Mouse (Mus musculus) left cerebral cortex, postnatal 14 days (tissue): Measurements from ENCODE around the gene Grm2. TPM values are rescaled to one million over a fixed set of nuclear protein-coding genes. Genes with fewer than 3 reads are reported as not detected.
A peak's percentile ranks its signal among the peaks of the same experiment; 100 is the strongest.
"Not testable (repeated sequence)": the region's sequence is repeated elsewhere in the genome, so short reads cannot be mapped to it uniquely, and the experiment has no call there.

Experiments
- DNase-seq, 2 experiments: peaks; one replicate each; pipeline ENCODE4 v3.0.0; 2021 to 2022; ENCODE audit warnings: low spot score in 2 of 2, mixed read lengths in 1 of 2
- intact Hi-C: fragments of 180-260 bp; cut with DNase I; formaldehyde crosslinking; loops from one replicate; pipeline ENCODE4 v1.15.1; 2025
- total RNA-seq, 2 experiments: library from RNA; stranded (reverse); gene quantifications; 2 replicates each; pipeline ENCODE4 v1.2.3; 2021

The Grm2 gene
- total RNA-seq, 2 experiments from 2014 or later: 62.1 to 69.6 TPM

DNA sequence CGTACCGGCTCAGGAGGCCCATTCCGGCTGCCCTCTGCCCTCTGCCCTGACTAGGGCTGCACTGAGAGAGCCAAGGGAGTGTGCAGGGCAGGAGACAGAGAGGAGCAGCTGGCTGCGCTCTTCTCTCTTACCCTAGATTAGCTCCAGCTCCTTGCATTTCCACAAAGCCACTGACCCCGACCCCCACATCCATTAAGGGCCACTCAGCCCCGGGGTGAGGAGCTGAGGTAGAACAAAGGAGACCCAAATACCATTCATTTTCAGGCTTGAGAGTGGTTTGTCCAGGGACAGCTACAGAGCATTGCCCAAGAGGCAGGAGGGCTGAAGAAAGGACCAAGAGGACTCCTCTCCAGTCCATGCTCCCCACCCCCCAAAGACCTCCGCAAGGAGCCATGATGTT, 3.6 kb upstream of the Grm2 start:
- intact Hi-C loops: no loop called here
- no peak for DNase-seq

DNA sequence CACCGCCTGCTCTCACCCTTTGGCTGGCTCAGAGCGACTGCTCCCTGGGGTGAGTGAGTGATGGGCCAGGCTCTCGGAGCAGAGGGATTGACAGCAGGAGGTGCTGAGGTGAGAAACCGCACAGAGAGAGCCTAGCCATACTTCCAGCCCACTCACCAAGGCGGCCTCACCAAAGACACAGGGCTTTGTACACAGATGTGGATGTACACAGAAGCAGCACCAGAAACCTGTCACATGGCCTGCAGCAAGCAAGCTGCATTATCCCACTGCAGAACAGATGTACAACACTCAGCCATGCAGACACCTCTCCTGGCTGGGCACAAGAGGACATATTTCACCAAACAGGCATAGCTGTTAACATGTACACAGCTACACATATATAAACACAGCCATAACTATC, 1.7 kb upstream of the Grm2 start:
- intact Hi-C loops: no loop called here
- DNase-seq: peak in 1 of 2 experiments; percentile 51

DNA sequence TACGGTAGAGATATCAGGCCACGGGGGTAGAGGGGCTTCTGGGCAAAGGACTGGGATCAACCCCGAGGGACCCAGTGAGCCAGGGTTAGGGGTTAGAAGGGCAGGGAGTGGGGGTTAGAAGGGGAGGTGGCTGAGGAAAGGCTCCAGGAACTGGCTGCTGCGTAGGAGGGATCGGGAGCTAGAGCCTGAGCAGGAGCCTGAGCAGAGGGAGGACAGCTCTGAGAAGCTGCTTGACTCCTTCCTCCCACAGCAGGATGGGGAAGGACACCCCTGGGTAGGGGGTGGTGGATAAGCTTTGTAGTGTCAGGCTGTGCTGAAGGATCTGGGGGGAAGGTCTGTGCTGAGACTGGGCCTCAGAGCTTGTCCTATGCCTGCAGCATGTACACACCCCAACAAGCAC, 938 bp upstream of the Grm2 start:
- no peak for DNase-seq
- intact Hi-C loops: no loop called here

DNA sequence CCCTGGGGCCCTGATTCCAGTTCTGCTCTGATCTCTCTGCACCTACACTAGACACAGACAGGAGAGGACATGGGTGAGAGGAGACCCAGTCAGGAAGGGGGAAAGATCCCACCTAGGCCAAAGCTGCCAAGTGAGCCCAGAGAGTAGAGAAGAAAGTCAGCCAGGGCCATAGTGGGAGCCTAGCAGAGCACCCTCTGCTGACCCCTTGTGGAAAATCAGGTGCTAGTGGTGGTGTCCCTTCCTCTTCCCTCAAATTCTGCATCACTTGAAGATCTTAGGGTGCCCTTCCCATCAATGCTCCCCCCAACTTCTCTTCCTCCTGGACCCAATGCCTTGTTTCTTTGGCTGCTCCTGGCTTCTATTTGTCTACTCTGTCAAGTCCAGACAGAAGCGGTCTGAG, 3.2 kb downstream of the Grm2 start:
- intact Hi-C loops: no loop called here
- DNase-seq: no peak

DNA sequence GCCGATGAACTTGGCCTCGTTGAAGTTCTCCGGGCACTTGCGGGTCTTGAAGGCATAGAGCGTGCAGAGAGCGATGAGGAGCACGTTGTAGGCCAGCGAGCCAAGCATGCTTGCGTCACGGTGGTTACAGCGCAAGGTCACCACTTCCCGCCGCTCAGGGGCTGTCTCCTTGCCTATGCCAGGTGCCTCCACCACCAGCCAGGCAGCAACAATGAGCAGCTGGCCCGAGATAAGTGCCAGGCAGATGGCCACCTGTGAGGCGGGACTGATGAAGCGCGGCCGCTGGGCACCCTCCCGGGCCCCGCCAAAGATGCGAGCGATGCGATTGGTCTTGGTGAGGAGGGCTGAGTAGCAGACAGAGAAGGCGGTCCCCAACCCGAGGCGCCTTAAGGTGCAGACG, 8.7 kb downstream of the Grm2 start:
- intact Hi-C loops: no loop called here
- DNase-seq: no peak

DNA sequence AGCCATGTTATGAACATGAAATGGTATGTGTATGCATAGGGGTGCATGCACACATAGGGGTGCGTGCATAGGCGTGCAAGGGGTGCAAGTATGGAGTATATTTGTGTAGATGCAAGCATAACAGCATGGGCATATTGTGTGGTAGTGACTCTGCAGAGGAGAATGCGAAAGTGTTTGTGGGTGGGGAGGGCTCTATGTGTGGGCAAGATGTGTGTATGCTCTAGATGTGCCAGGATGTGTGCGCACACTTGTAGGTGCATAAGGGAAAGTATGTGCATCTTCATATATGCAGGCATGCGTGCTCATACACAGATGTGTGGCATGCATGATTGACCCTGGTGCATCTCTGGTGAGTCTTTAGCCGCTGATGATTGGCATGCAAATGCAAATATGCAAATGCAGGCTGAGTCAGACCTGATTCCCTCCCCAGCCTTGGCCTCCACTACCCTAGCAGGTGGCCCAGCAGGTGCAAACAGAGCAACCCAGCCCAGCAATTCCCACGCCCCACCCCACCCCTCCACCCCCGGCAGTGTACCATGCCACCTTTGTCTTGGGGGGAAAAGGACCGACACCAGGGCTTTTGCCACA, 10.1 kb downstream of the Grm2 start:
- intact Hi-C loops: no loop called here
- no peak for DNase-seq

DNA sequence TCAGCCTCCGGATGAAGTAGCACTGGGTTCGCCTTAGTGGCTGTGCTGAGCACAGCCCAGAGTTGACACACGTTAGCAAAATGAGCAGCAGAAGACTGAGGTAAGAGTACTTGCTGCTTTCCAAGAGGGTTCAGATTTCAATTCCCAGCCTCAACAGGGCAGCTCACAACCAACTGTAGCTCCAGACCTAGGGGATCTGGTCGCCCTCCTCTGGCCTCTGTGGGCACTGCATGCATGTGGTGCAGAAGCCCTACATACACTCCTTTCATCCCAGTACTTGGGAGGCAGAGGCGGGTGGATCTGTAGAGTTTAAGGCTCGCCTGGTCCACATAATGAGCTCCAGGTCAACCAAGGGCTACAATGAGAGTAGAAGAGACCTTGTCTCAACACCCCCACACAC, 12.1 kb downstream of the Grm2 start:
- intact Hi-C loops: loop anchor here (2.0 to 5.0 kb wide), 2 partner anchors 43 to 111 kb away; no protein-coding TSS in a partner anchor
- no peak for DNase-seq

DNA sequence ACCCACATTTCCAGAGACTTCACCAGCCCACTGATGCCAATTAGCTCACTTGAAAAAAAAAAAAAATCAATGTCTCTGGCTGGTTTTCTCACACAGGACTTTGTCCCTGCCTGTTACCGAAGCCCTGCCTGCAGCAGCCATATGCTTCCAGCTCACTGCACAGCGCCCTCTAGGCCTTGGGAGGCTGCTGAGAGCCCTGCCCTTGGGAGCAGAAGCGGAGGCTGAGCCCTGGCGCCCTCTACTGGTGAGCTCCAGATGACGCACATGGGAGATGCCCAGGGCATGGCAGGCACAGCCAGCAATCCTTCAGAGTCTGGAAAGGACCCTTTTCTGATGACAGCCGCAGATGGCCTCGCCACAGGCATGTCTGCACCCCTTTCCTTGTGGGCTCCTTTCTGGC, 12.8 kb downstream of the Grm2 start:
- DNase-seq: peak; percentile 82 to 88
- intact Hi-C loops: loop anchor here (2.0 to 5.0 kb wide), 2 partner anchors 42 to 111 kb away; no protein-coding TSS in a partner anchor

DNA sequence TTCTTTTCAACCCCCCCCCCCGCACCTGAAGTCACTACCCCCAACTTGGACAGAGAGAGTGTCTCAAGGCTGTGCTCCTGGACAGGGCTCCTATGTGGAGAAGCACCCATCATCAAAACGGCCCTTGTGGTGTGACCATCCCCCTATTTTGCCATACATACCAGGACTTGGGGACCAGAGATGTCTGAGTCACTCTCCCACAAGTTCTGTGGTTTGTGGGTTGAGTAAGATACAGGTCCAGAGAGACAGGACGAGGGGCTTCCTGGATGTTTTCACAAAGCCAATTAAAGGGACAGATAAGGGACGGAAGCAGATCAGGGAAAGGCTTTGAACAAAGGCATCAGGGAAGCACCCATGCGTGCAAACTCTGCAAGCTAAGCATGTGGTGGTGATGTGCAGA, 14.5 kb downstream of the Grm2 start:
- intact Hi-C loops: loop anchor here (5.0 kb wide), 1 partner anchor 109 kb away; no protein-coding TSS in a partner anchor
- DNase-seq: no peak

DNA sequence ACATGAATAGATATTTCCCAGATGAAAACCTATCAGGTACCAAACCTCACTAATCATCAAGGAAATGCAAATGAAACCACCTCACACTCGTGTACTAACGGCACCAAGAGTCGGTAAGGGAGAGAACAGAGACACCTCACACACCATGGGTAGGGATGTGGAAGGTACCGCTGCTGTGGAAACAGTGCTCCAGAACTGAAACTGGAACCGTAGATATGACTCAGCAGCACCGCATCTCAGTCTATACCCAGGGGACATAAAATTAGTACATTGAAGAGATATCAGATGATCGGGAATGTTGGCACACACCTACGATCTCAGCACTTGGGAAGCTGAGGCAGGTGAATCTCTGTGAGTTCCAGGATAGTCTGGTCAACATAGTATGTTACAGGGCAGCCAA, 17.7 kb downstream of the Grm2 start:
- no peak for DNase-seq
- intact Hi-C loops: no loop called here

DNA sequence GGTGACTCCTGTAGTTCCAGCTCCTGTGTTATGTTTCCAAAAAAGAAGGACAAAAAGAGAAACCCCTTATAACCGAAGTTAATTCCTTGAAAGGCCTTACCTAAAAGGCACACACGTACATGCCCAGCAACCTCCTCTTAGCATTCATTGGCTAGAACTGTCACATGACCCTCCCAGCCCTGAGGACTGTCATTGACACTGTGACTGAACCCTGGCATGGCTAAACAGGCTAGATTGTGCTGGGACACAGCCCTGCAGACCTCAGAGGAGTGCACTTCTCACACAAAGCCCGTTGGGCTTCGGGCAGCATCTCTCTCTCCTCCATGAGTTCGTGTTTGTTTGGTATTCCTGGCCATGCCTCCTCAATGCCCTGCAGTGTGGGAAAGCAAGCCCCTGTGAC, 23.7 kb downstream of the Grm2 start:
- no peak for DNase-seq
- intact Hi-C loops: no loop called here

DNA sequence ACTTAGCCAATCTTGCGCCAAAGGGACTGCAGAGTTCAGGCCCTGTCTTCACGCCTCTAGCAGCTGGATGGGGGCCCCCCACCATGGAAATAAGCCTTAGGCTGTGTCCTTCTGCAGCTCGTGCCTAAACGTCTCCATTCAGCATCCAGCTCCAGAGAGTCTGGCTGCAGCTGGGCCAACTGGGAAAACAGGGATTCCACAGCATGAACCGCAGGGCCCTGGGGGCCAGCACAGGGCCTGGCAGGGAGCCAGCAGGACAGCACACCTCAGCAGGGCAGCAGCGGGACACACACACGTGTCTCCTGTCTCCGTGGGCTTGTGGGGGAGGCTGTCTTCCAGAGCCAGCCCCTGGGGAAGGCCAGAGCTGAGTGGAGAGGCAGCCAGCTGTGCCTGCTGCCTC, 28.1 kb downstream of the Grm2 start:
- intact Hi-C loops, DNase-seq: not testable (repeated sequence)

DNA sequence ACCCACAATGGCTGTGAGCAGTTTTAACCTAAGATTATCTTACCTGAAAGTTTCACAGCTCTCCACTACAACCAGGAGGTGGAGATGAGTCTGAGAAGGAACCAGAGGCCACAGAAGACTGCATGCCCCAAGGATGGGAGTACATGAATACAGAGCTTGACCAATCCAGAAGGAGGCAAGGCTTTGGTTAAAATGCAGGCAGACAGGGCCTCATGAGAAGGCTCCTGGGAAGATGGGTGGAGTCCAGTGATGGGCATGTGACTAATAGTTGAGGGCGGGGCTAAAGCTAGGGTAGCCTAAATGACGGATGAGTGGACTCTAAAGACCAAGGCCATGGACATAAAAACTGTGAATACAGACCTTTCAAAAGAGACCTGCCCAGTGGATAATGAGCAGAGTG, 29.6 kb downstream of the Grm2 start, which contains the start of gene Iqcf6:
Gene Iqcf6, plus strand, starts transcription at position 301 of the 400 bp plus-strand sequence.
- intact Hi-C loops: no loop called here
- DNase-seq: no peak

DNA sequence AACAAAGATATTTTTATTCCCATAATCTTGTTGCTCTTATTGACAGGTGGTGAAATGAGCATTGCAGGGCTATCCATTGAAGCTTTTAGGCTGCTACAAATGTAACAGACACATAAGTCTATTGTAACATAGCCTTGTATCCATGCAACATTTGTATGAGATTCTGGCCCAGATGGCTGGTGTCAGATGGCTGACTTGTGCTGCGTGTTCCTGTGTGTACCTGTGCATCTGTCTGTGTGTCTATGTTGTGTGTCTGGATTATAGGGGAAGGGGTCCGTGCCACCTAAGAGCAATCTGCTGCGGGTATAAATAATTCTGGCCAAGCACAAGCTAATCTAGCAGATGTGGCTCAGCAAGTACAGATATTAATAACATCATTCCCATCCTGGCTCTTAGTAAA, 38.4 kb downstream of the Grm2 start:
- intact Hi-C loops: no loop called here
- DNase-seq: no peak

DNA sequence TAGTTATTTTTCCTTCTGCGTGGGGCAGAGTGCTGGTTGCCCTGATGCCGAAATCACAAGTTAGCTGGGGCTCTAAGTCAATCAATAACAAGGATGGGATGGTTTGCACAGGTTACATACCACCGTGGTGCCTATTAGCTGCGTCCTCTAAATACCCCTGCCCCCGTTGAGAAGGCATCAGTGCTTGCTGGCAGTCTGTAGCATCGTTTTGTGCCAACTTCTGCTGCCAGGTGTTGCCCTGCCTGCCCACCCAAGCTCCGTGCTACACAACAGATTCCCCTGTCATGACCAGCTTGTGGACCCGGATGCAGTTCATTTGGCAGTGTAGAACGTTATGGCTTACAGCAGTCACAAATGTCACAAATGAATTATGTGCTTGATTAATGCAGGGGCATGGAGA, 39.6 kb downstream of the Grm2 start:
- DNase-seq: no peak
- intact Hi-C loops: no loop called here

DNA sequence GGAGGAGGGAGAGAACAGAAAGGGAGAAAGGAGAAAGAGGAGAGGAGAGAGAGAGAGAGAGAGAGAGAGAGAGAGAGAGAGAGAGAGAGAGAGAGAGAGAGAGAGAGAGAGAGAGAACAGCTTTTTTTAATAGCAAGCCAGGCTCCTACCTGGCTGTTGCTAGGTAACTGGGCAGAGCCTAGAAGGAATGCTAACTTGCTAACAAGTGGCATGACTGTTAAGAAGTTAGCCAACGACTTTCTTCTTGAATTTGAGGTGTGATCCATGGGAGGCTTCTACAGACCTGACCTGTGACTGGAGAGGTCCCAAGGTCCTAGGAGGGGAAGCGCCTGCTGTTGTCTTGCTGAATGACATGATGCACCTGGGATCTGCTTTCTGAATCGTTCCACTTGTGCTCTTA, 41.3 kb downstream of the Grm2 start:
- intact Hi-C loops: no loop called here
- no peak for DNase-seq

DNA sequence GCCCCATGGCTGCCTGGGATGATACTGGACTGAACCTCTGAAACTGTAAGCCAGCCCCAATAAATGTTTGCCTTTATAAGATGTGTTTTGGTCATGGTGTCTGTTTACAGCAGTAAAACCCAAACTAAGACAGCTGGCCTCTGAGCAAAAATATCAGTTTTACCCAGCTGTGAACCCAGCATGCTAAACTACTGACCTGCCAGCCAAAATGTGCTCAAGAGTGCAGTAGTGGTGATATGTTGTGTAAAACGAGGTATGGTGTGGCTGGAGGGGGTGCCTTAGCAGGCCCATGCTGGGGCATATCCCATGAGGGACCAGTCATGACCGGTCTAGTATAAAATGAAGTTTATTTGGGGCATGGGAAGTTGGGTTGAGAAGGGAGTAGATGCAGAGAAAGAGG, 41.9 kb downstream of the Grm2 start:
- intact Hi-C loops: no loop called here
- DNase-seq: no peak

DNA sequence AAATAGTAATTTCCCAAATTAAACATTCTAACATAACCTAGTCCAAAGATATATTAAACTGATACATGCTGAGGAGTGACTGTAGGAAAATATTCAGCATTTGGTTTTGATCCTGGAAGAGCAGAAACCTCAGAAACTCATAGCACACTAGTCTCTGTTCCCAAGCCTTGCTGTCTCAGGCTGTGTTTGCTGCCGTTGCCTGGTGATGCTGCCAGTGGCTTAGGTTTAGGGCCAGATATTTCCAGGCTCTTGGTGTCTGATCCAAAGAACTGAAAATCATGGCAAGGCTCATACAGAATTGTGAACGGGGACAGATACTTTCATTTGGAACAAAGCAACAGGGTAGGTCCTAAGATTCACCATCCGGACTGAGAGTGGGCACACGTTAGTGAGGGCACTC, 45.2 kb downstream of the Grm2 start:
- DNase-seq: no peak
- intact Hi-C loops: no loop called here

DNA sequence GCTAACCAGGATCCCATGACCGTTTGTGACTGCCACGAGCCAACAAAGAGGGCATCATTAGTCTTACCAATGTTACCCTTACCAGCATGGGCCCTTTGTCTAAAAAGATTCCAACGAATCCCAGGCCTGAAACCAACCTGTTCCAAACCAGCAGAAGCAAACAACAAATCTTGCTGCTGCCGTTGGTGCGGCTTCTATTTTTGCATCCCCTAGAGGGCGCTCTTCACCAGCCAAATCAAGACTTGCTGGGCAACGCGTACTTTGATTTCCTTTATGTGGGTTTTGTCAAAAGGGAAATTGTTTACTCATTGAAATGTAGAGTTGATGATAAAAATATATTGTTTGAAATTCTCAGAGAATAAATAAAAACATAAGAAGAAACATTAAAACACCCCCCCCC, 55.3 kb downstream of the Grm2 start:
- peak; percentile 61 to 80 for DNase-seq
- intact Hi-C loops: loop anchor here (2.0 kb wide), 1 partner anchor 42 kb away; no protein-coding TSS in a partner anchor

DNA sequence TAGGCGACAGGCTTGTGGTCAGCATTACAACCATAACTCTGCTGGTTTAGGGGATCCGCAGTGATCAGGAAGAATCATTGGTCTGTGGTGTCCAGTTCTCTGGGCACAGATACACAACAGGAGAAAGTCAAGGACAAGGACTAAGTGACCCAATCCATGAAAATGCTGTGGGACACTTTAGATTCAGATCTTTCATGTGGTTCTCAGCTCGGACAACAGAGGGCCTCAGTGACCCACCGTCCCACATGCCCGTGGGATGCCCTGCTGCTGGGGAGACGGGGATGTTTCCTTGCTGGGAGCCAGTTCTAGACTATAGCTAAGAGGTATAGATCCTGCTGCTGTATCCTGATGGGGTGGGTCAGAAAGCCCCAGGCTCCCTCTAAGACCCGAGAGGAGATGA, 57.4 kb downstream of the Grm2 start:
- intact Hi-C loops: no loop called here
- no peak for DNase-seq

DNA sequence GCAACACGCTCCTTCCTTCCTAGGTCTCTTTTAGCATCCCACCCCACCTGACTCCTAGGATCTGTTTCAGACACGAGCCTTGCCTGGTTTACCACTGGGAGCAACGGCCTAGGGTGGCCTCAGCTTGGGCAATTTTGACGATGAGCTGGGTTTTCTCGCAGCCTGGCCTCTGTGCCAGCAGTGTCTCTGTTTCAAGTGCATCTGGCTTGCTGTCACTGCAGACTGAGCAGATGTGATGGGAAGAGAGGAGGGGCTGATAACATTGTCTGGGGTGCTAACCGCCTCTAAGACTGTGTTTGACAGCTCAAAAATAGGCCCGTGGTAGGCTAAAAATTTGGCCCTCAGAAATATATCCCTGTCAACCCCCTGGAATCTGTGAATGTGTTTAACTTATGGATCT, 60.0 kb downstream of the Grm2 start:
- DNase-seq: peak; percentile 30 to 43
- intact Hi-C loops: no loop called here

DNA sequence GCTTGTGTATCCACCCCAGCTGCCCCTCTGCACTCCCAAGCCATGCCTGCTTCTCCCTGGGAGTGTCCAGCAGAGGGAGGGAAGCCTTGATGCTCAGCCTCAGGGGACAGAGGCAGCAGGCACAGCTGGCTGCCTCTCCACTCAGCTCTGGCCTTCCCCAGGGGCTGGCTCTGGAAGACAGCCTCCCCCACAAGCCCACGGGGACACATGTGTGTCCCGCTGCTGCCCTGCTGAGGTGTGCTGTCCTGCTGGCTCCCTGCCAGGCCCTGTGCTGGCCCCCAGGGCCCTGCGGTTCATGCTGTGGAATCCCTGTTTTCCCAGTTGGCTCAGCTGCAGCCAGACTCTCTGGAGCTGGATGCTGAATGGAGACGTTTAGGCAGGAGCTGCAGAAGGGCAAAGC, 60.5 kb downstream of the Grm2 start:
- intact Hi-C loops, DNase-seq: not testable (repeated sequence)
